Mouse (Mus musculus): Measurements from ENCODE around the gene Tma7.

DNA sequence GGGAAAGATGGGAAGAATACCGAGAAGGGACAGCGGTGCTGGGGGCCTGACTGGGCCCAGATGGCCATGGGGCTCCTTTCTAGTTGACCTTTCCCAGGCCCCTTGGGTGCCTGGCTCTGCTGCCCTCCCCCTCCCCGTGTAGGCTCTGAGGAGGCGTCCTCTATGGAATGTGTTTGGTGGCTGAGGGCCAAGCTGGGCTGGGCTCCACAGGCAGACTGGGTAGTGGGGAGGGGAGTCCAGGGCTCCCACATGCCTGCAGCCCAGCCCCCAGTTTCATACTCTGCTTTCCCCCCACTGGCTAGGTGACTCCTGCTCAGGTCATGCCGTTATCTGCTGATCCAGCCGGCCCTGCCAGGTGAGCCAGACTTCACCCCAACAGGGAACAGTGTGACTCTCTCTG lies 16.6 kb upstream of the Tma7 start:
- TF ChIP-seq POLR2A (IDR thresholded peaks at IDR 0.05; ENCODE audit: control insufficient read depth in 1 of 2, insufficient read depth in 1 of 2, low read depth in 1 of 2, low read length in 2 of 2, poor library complexity in 1 of 2) (no peak), CTCF (IDR thresholded peaks at IDR 0.05 in 2 of 3, conservative IDR thresholded peaks at IDR 0.05 in 1 of 3; ENCODE audit: control insufficient read depth in 1 of 3, insufficient read depth in 1 of 3, low read depth in 2 of 3, low read length in 3 of 3, poor library complexity in 1 of 3, severe bottlenecking in 1 of 3) (no peak), TAL1 (IDR thresholded peaks at IDR 0.05; ENCODE audit: low read length) (no peak), EP300 (IDR thresholded peaks at IDR 0.05; ENCODE audit: low read depth in 1 of 2, low read length in 2 of 2) (no peak), E2F4 (IDR thresholded peaks at IDR 0.05; ENCODE audit: borderline replicate concordance, low read depth, low read length) (no peak)

All from MEL (cell line).